Mouse (Mus musculus) testis, adult 10 weeks (tissue): ENCODE results near the gene Eral1. TPM values are rescaled to one million over a fixed set of nuclear protein-coding genes. Genes with fewer than 3 reads are reported as not detected.

Experiments used
- polyA plus RNA-seq: library from polyadenylated mRNA; stranded (reverse); fragments of 350-450 nt; fragmentation: Illumina TruSeq; extraction: RNeasy Lipid Tissue Mini Kit (QIAGEN cat#74804); gene quantifications from one replicate; pipeline ENCODE4 v1.2.3, GENCODE M21; 2014; ENCODE audit warnings: low read depth, low replicate concordance

Eral1 gene
- 4.5 TPM for polyA plus RNA-seq

GRCm38 (mm10) chr11:78079961-78080921 is at the start of gene Eral1:
TSS of gene Eral1 (minus strand) at chr11:78080383.

DNA sequence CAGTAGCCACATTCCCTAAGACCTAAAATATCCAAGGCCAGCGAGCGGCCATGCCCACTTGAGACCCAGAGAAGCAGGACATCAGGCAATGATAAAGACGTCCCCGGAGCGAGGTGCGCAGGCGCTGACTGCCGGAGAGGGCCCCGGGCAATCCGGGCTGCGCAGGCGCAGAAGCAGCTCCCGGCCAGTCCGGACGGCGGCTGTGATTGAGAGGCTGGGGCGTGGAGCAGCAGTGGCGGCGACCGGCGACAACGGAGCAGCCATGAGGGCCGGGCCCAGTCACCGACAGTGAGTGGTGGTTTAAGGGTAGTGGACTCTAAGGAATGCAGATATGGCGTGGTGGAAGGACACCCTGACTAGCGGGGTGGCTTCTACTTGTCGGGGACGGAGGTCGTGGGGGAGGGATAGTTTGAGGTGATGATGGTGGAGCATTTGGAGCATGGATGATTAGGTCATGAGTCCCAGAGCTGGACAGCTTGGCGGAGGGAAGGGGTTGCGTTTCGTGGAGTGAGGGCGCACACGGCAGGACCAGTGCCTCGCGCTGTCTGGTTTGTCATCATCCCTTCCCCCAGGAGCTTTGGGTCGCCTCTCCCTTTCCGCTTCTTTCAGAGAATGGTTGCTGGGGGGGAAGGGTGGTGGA is 14.4 kb upstream of the Eral1 start, which contains the start of gene Fam222b:
Gene Fam222b (plus strand): TSS at position 157 of the 640 bp plus-strand sequence.

GRCm38 (mm10) chr11:78037831-78038752 is 42.1 kb downstream of the Eral1 start, which contains the start of gene Flot2:
TSS of gene Flot2 (plus strand) at chr11:78037931.

DNA sequence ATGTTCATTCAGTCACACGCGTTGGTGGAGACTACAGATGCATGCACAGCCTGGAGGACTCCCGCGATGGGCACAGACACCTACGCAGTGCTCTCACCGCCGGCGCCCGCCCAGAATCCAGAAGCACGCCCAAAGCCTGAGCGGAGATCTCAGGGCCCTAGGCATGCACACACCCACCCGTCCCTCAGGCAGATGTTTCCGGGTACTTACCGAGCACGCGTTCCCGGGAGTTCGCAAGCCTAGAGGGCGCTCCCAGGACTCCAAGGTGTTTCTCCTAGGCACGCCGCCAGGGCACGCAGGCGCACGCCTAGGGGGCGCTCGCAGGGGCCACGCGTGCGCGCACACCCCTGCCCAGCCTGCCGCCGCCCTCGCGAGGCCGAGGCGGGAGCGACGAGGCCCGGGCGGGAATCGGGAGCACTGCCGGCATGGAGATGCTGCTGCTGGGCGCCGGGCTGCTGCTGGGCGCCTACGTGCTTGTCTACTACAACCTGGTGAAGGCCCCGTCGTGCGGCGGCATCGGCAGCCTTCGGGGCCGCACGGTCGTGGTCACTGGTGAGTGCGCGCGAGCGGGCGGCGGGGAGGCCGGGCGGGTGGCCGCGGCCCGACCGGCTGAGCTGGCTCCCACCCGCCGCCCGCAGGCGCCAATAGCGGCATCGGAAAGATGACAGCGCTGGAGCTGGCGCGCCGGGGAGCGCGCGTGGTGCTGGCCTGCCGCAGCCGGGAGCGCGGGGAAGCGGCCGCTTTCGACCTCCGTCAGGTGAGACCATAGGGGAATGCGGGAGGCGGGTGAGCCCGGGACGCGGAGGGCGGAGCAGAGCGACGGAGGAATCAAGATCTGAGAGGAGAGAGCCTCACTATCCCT is 48.0 kb downstream of the Eral1 start, which contains the start of gene Dhrs13:
Gene Dhrs13 (plus strand): TSS at position 334 of the 862 bp plus-strand sequence.

Other genes with a start within 250 kb of the Eral1 start
- 0.46 TPM for gene Pipox, start 186.3 kb downstream of the Eral1 start, polyA plus RNA-seq
- gene Sez6, start 149.6 kb downstream of the Eral1 start, polyA plus RNA-seq: 0.08 TPM
- gene Phf12, start 97.6 kb downstream of the Eral1 start, polyA plus RNA-seq: 10.3 TPM
- 3.7 TPM for gene Dhrs13, start 48.1 kb downstream of the Eral1 start, polyA plus RNA-seq
- gene Flot2, start 42.5 kb downstream of the Eral1 start, polyA plus RNA-seq: 3.7 TPM
- gene Fam222b, start 14.3 kb upstream of the Eral1 start, polyA plus RNA-seq: 4.6 TPM
- 0.08 TPM for gene Traf4, start 85.2 kb upstream of the Eral1 start, polyA plus RNA-seq
- 5.8 TPM for gene Nek8, start 96.3 kb upstream of the Eral1 start, polyA plus RNA-seq
- gene Tlcd1, start 96.3 kb upstream of the Eral1 start, polyA plus RNA-seq: 44.7 TPM
- 243 TPM for gene Rpl23a, start 103.2 kb upstream of the Eral1 start, polyA plus RNA-seq
- 2.0 TPM for gene Rab34, start 108.0 kb upstream of the Eral1 start, polyA plus RNA-seq
- gene Proca1, start 113.0 kb upstream of the Eral1 start, polyA plus RNA-seq: 338 TPM
- gene Sdf2, start 165.4 kb upstream of the Eral1 start, polyA plus RNA-seq: 11.0 TPM
- gene Supt6, start 165.6 kb upstream of the Eral1 start, polyA plus RNA-seq: 19.5 TPM
- gene 2610507B11Rik, start 181.4 kb upstream of the Eral1 start, polyA plus RNA-seq: 126 TPM
- gene BC030499, start 210.5 kb upstream of the Eral1 start, polyA plus RNA-seq: 0.46 TPM
- gene Spag5, start 221.1 kb upstream of the Eral1 start, polyA plus RNA-seq: 48.0 TPM
- gene Aldoc, start 242.6 kb upstream of the Eral1 start, polyA plus RNA-seq: 4.2 TPM
- 3.7 TPM for gene Pigs, start 248.0 kb upstream of the Eral1 start, polyA plus RNA-seq